Comparison of ENCODE assay signal across 8 mouse cellular contexts in the genomic region with DNA sequence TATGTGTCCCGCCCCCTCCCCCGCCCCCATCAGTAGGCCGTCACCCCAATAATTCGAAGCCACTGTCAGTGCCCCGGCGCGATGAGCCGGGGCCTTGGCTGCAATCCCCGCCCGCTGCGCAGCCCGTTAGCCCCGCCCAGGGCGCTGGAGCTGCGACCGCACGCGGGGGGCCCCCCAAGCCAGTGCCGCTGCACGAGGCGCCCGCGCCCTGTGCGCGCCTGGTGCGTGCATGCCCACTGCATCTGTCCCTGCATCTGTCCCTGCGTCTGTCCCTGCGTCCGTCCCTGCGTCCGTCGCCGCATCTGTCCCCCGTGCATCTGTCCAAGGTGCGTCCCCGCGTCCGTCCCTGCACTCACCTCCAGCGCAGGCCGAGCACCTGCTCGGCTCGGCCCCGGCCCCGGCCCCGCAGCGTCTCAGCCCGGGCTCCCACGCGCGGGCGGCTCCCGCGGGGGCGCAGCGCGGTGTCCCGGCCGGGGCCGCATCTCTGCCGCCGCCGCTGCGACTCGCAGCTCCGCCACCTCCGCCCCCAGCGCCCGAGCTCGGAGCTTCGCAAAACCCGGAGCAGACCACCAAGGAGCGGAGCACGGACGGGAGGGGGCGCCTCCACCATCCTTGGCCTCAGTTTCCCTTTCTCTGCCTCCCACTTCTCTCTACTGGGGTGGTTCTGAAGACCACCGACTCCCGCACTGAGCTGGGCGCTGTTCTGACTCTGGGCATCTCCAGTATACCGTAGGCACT. TPM values are rescaled to one million over a fixed set of nuclear protein-coding genes. Genes with fewer than 3 reads are reported as not detected.
DNase-seq lines count a peak whose midpoint lies in the region; ATAC-seq and TF ChIP-seq lines count a peak whose summit lies in the region.

TSS of gene Sema6b (minus strand) at position 486 of the 738 bp plus-strand sequence.

- intact Hi-C loops in gastrocnemius, adult 2 months (cut with DNase I), result loop anchor here (10.0 kb wide), 1 partner anchor 195 kb away; no protein-coding TSS in a partner anchor

- peak within 1 kb of the TSS; percentile 91 for H3K4me2 ChIP-seq in forebrain, embryonic 11.5 days (ENCODE audit: low read depth, low read length, severe bottlenecking)
- peak within 1 kb of the TSS; percentile 78 for H3K4me2 ChIP-seq in hindbrain, embryonic 13.5 days
- peak within 1 kb of the TSS; percentile 80 for H3K4me2 ChIP-seq in midbrain, embryonic 15.5 days

- H3K27ac ChIP-seq in gastrocnemius, adult 2 months, result peak within 1 kb of the TSS; percentile 39
- no peak within 1 kb of the TSS for H3K27ac ChIP-seq in forebrain, embryonic 11.5 days (ENCODE audit: low read depth, low read length)
- peak within 1 kb of the TSS; percentile 90 for H3K27ac ChIP-seq in hindbrain, embryonic 13.5 days
- H3K27ac ChIP-seq in limb, embryonic 10.5 days, result peak within 1 kb of the TSS; percentile 31
- peak within 1 kb of the TSS; percentile 84 for H3K27ac ChIP-seq in midbrain, embryonic 15.5 days

- 1% methylated on average over 62 of the region's 79 CpGs for WGBS in forebrain, embryonic 11.5 days
- 1% methylated on average over 71 of the region's 79 CpGs for WGBS in hindbrain, embryonic 13.5 days
- WGBS in limb, embryonic 10.5 days, result 2% methylated on average over 79 of the region's 79 CpGs
- under 1% methylated on average over 79 of the region's 79 CpGs for WGBS in midbrain, embryonic 15.5 days

- peak within 1 kb of the TSS; percentile 50 for H3K9ac ChIP-seq in forebrain, embryonic 11.5 days (ENCODE audit: low read length)
- peak within 1 kb of the TSS; percentile 96 for H3K9ac ChIP-seq in hindbrain, embryonic 13.5 days
- peak within 1 kb of the TSS; percentile 92 for H3K9ac ChIP-seq in midbrain, embryonic 15.5 days

- peak; percentile 45 for ATAC-seq in forebrain, embryonic 11.5 days (replicated peaks; ENCODE audit: low FRiP score)
- ATAC-seq in hindbrain, embryonic 13.5 days (ENCODE audit: low FRiP score), result peak; percentile 43
- ATAC-seq in midbrain, embryonic 15.5 days (replicated peaks), result peak; percentile 38

- peak within 1 kb of the TSS; percentile 85 for H3K4me3 ChIP-seq in gastrocnemius, adult 2 months
- H3K4me3 ChIP-seq in forebrain, embryonic 11.5 days (ENCODE audit: low read depth, low read length), result peak within 1 kb of the TSS; percentile 61
- peak within 1 kb of the TSS; percentile 81 for H3K4me3 ChIP-seq in hindbrain, embryonic 13.5 days
- H3K4me3 ChIP-seq in limb, embryonic 10.5 days, result peak within 1 kb of the TSS; percentile 73
- H3K4me3 ChIP-seq in midbrain, embryonic 15.5 days, result peak within 1 kb of the TSS; percentile 93

- peaks cover 12% of the 10 kb centered on the region for H3K4me1 ChIP-seq in forebrain, embryonic 11.5 days (replicated peaks; ENCODE audit: control insufficient read depth, insufficient read depth, low read length)
- H3K4me1 ChIP-seq in hindbrain, embryonic 13.5 days (replicated peaks), result peaks cover 63% of the 10 kb centered on the region
- peaks cover 47% of the 10 kb centered on the region for H3K4me1 ChIP-seq in limb, embryonic 10.5 days
- peaks cover 43% of the 10 kb centered on the region for H3K4me1 ChIP-seq in midbrain, embryonic 15.5 days

- peak; percentile 74 for DNase-seq in gastrocnemius, adult 2 months
- DNase-seq in gastrocnemius, adult 18-20 months (ENCODE audit: low spot score), result no peak
- DNase-seq in adrenal gland, postnatal 36 days, result peak; percentile 74 to 79
- DNase-seq in forebrain, embryonic 11.5 days (ENCODE audit: low spot score), result peak; percentile 84
- peak; percentile 85 for DNase-seq in limb, embryonic 10.5 days (ENCODE audit: low spot score)
- DNase-seq in testis, postnatal 14 days (ENCODE audit: low spot score), result peak; percentile 53

- TF ChIP-seq CTCF in gastrocnemius, adult 2 months (IDR thresholded peaks at IDR 0.05), result no peak

- H3K36me3 ChIP-seq in forebrain, embryonic 11.5 days (ENCODE audit: control insufficient read depth, insufficient read depth, low read length), result no peaks in the 10 kb centered on the region
- no peaks in the 10 kb centered on the region for H3K36me3 ChIP-seq in hindbrain, embryonic 13.5 days
- no peaks in the 10 kb centered on the region for H3K36me3 ChIP-seq in limb, embryonic 10.5 days
- H3K36me3 ChIP-seq in midbrain, embryonic 15.5 days (replicated peaks), result no peaks in the 10 kb centered on the region

- peaks cover 37% of the 10 kb centered on the region for H3K27me3 ChIP-seq in forebrain, embryonic 11.5 days (ENCODE audit: control insufficient read depth, insufficient read depth, low read length)
- peaks cover 68% of the 10 kb centered on the region for H3K27me3 ChIP-seq in hindbrain, embryonic 13.5 days
- H3K27me3 ChIP-seq in limb, embryonic 10.5 days (ENCODE audit: low read depth, poor library complexity, severe bottlenecking), result peaks cover 100% of the 10 kb centered on the region
- H3K27me3 ChIP-seq in midbrain, embryonic 15.5 days (replicated peaks), result 0 out of 2 replicates have a peak, but pooled peaks cover 5% of the 10 kb centered on the region

- H3K9me3 ChIP-seq in forebrain, embryonic 11.5 days (ENCODE audit: control insufficient read depth, low read length), result no peaks in the 10 kb centered on the region
- no peaks in the 10 kb centered on the region for H3K9me3 ChIP-seq in hindbrain, embryonic 13.5 days
- no peaks in the 10 kb centered on the region for H3K9me3 ChIP-seq in limb, embryonic 10.5 days (replicated peaks)
- no peaks in the 10 kb centered on the region for H3K9me3 ChIP-seq in midbrain, embryonic 15.5 days

RNA-seq across cellular contexts. Expression of gene Sema6b, which starts in this region (rescaled TPM):
- 1 to 10 TPM; 1.9 to 3.2 TPM for total RNA-seq in gastrocnemius, adult 2 months (2021)
- 1 to 10 TPM; 1.5 to 3.7 TPM for total RNA-seq in gastrocnemius, adult 18-20 months (2021)
- 10 to 100 TPM in 1 of 2 experiments, 1 to 10 TPM in 1; 6.4 to 10.0 TPM for total RNA-seq in adrenal gland, postnatal 36 days (2021)
- polyA plus RNA-seq in forebrain, embryonic 11.5 days (2014; fragmentation: Nextera tagmentation; extraction: Ambion mirVana), result 1.4 and 2.5 TPM in 2 replicates
- polyA plus RNA-seq in hindbrain, embryonic 13.5 days (2015; fragmentation: Nextera tagmentation; extraction: Ambion mirVana), result 10.5 and 11.7 TPM in 2 replicates
- polyA plus RNA-seq in limb, embryonic 10.5 days (2016; fragmentation: Nextera tagmentation; extraction: Ambion mirVana), result 0.88 and 1.0 TPM in 2 replicates
- 19.0 and 21.4 TPM in 2 replicates for polyA plus RNA-seq in midbrain, embryonic 15.5 days (2015; fragmentation: Nextera tagmentation; extraction: Ambion mirVana)
